Mouse (Mus musculus) adrenal gland, postnatal 25 days (tissue): Measurements from ENCODE around the gene Dmrtc1c2. TPM values are rescaled to one million over a fixed set of nuclear protein-coding genes. Genes with fewer than 3 reads are reported as not detected.
"Not testable (repeated sequence)": the region's sequence is repeated elsewhere in the genome, so short reads cannot be mapped to it uniquely, and the experiment has no call there.

Experiments used
- DNase-seq: peaks from one replicate; pipeline ENCODE4 v3.0.0; 2021; ENCODE audit warnings: mixed read lengths
- long read RNA-seq: library from polyadenylated mRNA; stranded (forward); transcript quantifications from one replicate; pipeline ENCODE4 v2.0.0, GENCODE M21; 2021
- total RNA-seq: library from RNA; stranded (reverse); gene quantifications from 2 replicates; pipeline ENCODE4 v1.2.3, GENCODE M21; 2021

Dmrtc1c2 gene
- total RNA-seq = not detected in 2 replicates
- long read RNA-seq = 0 reads

- not testable (repeated sequence) for DNase-seq
Observed at GRCm38 (mm10) chrX:102854516-102854915, at the start of gene Dmrtc1c2. TSS of gene Dmrtc1c2 (minus strand) at chrX:102854616.

- no peak for DNase-seq
Observed at GRCm38 (mm10) chrX:102867871-102868270, 13.5 kb upstream of the Dmrtc1c2 start, which contains the start of gene 1700031F05Rik. TSS of gene 1700031F05Rik (minus strand) at chrX:102867971.

- DNase-seq = no peak
Observed at GRCm38 (mm10) chrX:102812311-102812710, 42.1 kb downstream of the Dmrtc1c2 start.

- not testable (repeated sequence) for DNase-seq
Observed at GRCm38 (mm10) chrX:102802663-102803062, 51.8 kb downstream of the Dmrtc1c2 start, which contains the start of gene Dmrtc1c1. TSS of gene Dmrtc1c1 (plus strand) at chrX:102802963.

Other genes starting within 250 kb of the Dmrtc1c2 start
- 15.3 and 18.7 TPM in 2 replicates for gene Phka1, start 210.4 kb downstream of the Dmrtc1c2 start, total RNA-seq
- not detected in 2 replicates for gene Gm3880, start 167.6 kb downstream of the Dmrtc1c2 start, total RNA-seq
- gene Gm9112, start 147.0 kb downstream of the Dmrtc1c2 start, total RNA-seq = not detected in 2 replicates
- gene Dmrtc1b, start 146.8 kb downstream of the Dmrtc1c2 start, total RNA-seq = not detected in 2 replicates
- not detected in 2 replicates for gene Dmrtc1c1, start 51.7 kb downstream of the Dmrtc1c2 start, total RNA-seq
- not detected in 2 replicates for gene 1700031F05Rik, start 13.4 kb upstream of the Dmrtc1c2 start, total RNA-seq
- gene Dmrtc1a, start 54.1 kb upstream of the Dmrtc1c2 start, total RNA-seq = not detected in 2 replicates
- not detected in 2 replicates for gene 1700011M02Rik, start 54.3 kb upstream of the Dmrtc1c2 start, total RNA-seq
- not detected in 2 replicates for gene 1700018G05Rik, start 73.8 kb upstream of the Dmrtc1c2 start, total RNA-seq